Mouse (Mus musculus) ovary, postnatal 36 days (tissue): ENCODE data around the gene Ttll2.
"Not testable (repeated sequence)": the region's sequence is repeated elsewhere in the genome, so short reads cannot be mapped to it uniquely, and the experiment has no call there.

Experiments
- DNase-seq: peaks from one replicate; pipeline ENCODE4 v3.0.0; 2022; ENCODE audit warnings: low spot score, mixed read lengths

Gene Ttll2

GRCm38 (mm10) chr17:7360749-7361465, 8.4 kb upstream of the Ttll2 start:
- DNase-seq: not testable (repeated sequence)

- DNase-seq: not testable (repeated sequence)
Measured at GRCm38 (mm10) chr17:7359806-7360205, 7.3 kb upstream of the Ttll2 start.

- not testable (repeated sequence) for DNase-seq
Measured at GRCm38 (mm10) chr17:7348765-7349164, 3.7 kb downstream of the Ttll2 start.

- DNase-seq: not testable (repeated sequence)
Measured at GRCm38 (mm10) chr17:7337381-7337780, 15.1 kb downstream of the Ttll2 start.

- DNase-seq: not testable (repeated sequence)
Measured at GRCm38 (mm10) chr17:7332745-7333144, 19.8 kb downstream of the Ttll2 start.

- DNase-seq: not testable (repeated sequence)
Measured at GRCm38 (mm10) chr17:7326415-7326814, 26.1 kb downstream of the Ttll2 start.

- not testable (repeated sequence) for DNase-seq
Measured at GRCm38 (mm10) chr17:7324346-7324745, 28.1 kb downstream of the Ttll2 start, which contains the start of gene Tcp10a. Tcp10a (plus strand) TSS chr17:7324646.

- not testable (repeated sequence) for DNase-seq
Measured at GRCm38 (mm10) chr17:7319789-7320188, 32.7 kb downstream of the Ttll2 start.

- DNase-seq: not testable (repeated sequence)
Measured at GRCm38 (mm10) chr17:7315693-7316382, 36.7 kb downstream of the Ttll2 start.

GRCm38 (mm10) chr17:7306278-7307196, 46.0 kb downstream of the Ttll2 start:
- not testable (repeated sequence) for DNase-seq
